Mouse (Mus musculus): ENCODE results near the gene Gramd1c.

- TF ChIP-seq CTCF (conservative IDR thresholded peaks at IDR 0.05; ENCODE audit: low read length) (no peak), POU5F1 (IDR thresholded peaks at IDR 0.05; ENCODE audit: borderline replicate concordance, low read length) (no peak), NANOG (IDR thresholded peaks at IDR 0.05; ENCODE audit: borderline replicate concordance, low read length) (no peak)
These were observed 91.4 kb downstream of the Gramd1c start for GRCm38 (mm10) chr16:43971741-43972140.

Data from E14TG2a.4 (cell line).